Mouse (Mus musculus) cerebellum, adult 2 months (tissue): Measurements from ENCODE around the gene Lmx1a.

ENCODE experiments used
- CTCF ChIP-seq: fragments of 200-500 bp; IDR thresholded peaks from 2 replicates; pipeline ENCODE4 v1.5.1; 2011; ENCODE audit warnings: low read depth, mild to moderate bottlenecking, control low read depth, low read length, moderate library complexity, borderline replicate concordance; ENCODE audit not compliant: insufficient read depth
- POLR2A ChIP-seq: fragments of 200-500 bp; IDR thresholded peaks from 2 replicates; pipeline ENCODE4 v1.6.1; 2011; ENCODE audit warnings: low read length, control low read depth, borderline replicate concordance; ENCODE audit not compliant: insufficient read depth

- TF ChIP-seq CTCF (no peak), POLR2A (no peak)
Measured at GRCm38 (mm10) chr1:167699706-167700105, 10.7 kb downstream of the Lmx1a start.
